Mouse (Mus musculus): ENCODE measurements around the gene Nanos3. TPM values are rescaled to one million over a fixed set of nuclear protein-coding genes. Genes with fewer than 3 reads are reported as not detected.

The Nanos3 gene
- polyA plus RNA-seq, 1 experiment from 2014 or later = 6.8 TPM

- H3K4me2 ChIP-seq (ENCODE audit: low read length) = peak overlapping the region; percentile 83
- peak overlapping the region; percentile 56 for H3K9ac ChIP-seq (ENCODE audit: low read depth, low read length)
- no peaks in the 10 kb centered on the region for H3K9me3 ChIP-seq (ENCODE audit: control insufficient read depth, low read length)
- H3K27ac ChIP-seq (ENCODE audit: low read depth, low read length) = peak overlapping the region; percentile 84
- WGBS = 3% methylated on average over 30 of the region's 30 CpGs
- peak overlapping the region; percentile 56 for H3K4me3 ChIP-seq (ENCODE audit: low read length)
- H3K4me1 ChIP-seq (ENCODE audit: control insufficient read depth, insufficient read depth, low read depth, low read length) = peaks cover 26% of the 10 kb centered on the region
- H3K36me3 ChIP-seq (ENCODE audit: control insufficient read depth, insufficient read depth, low read length) = no peaks in the 10 kb centered on the region
- peak; percentile 77 for ATAC-seq
- no peaks in the 10 kb centered on the region for H3K27me3 ChIP-seq (replicated peaks; ENCODE audit: control insufficient read depth, insufficient read depth, low read length)
These were observed 13.1 kb upstream of the Nanos3 start for GRCm38 (mm10) chr8:84197922-84198774.

- H3K9ac ChIP-seq (ENCODE audit: low read depth, low read length) = peak overlapping the region; percentile 59
- WGBS = 3% methylated on average over 43 of the region's 43 CpGs
- no peaks in the 10 kb centered on the region for H3K27me3 ChIP-seq (replicated peaks; ENCODE audit: control insufficient read depth, insufficient read depth, low read length)
- peak; percentile 32 for ATAC-seq
- H3K4me2 ChIP-seq (ENCODE audit: low read length) = peak overlapping the region; percentile 83
- no peaks in the 10 kb centered on the region for H3K36me3 ChIP-seq (ENCODE audit: control insufficient read depth, insufficient read depth, low read length)
- H3K9me3 ChIP-seq (ENCODE audit: control insufficient read depth, low read length) = no peaks in the 10 kb centered on the region
- H3K4me1 ChIP-seq (ENCODE audit: control insufficient read depth, insufficient read depth, low read depth, low read length) = peaks cover 26% of the 10 kb centered on the region
- H3K27ac ChIP-seq (ENCODE audit: low read depth, low read length) = peak overlapping the region; percentile 84
- H3K4me3 ChIP-seq (ENCODE audit: low read length) = peak overlapping the region; percentile 56
These were observed 12.3 kb upstream of the Nanos3 start for GRCm38 (mm10) chr8:84197141-84197921.

- Histone ChIP-seq H3K36me3 (ENCODE audit: control insufficient read depth, insufficient read depth, low read length) (no peaks in the 10 kb centered on the region), H3K4me3 (ENCODE audit: low read length) (no peak overlapping the region), H3K27me3 (replicated peaks; ENCODE audit: control insufficient read depth, insufficient read depth, low read length) (no peaks in the 10 kb centered on the region), H3K4me2 (ENCODE audit: low read length) (no peak overlapping the region), H3K27ac (ENCODE audit: low read depth, low read length) (no peak overlapping the region), H3K9ac (ENCODE audit: low read depth, low read length) (no peak overlapping the region), H3K4me1 (ENCODE audit: control insufficient read depth, insufficient read depth, low read depth, low read length) (peaks cover 15% of the 10 kb centered on the region), H3K9me3 (ENCODE audit: control insufficient read depth, low read length) (no peaks in the 10 kb centered on the region)
- ATAC-seq = no peak
- 76% methylated on average over 3 of the region's 3 CpGs for WGBS
These were observed 9.3 kb upstream of the Nanos3 start for GRCm38 (mm10) chr8:84194224-84194743.

- no peak overlapping the region for H3K4me3 ChIP-seq (ENCODE audit: low read length)
- no peaks in the 10 kb centered on the region for H3K27me3 ChIP-seq (replicated peaks; ENCODE audit: control insufficient read depth, insufficient read depth, low read length)
- no peak overlapping the region for H3K4me2 ChIP-seq (ENCODE audit: low read length)
- no peak overlapping the region for H3K27ac ChIP-seq (ENCODE audit: low read depth, low read length)
- ATAC-seq = no peak
- 91% methylated on average over 5 of the region's 5 CpGs for WGBS
- no peaks in the 10 kb centered on the region for H3K36me3 ChIP-seq (ENCODE audit: control insufficient read depth, insufficient read depth, low read length)
- H3K4me1 ChIP-seq (ENCODE audit: control insufficient read depth, insufficient read depth, low read depth, low read length) = peaks cover 9% of the 10 kb centered on the region
- no peaks in the 10 kb centered on the region for H3K9me3 ChIP-seq (ENCODE audit: control insufficient read depth, low read length)
- H3K9ac ChIP-seq (ENCODE audit: low read depth, low read length) = no peak overlapping the region
These were observed 8.5 kb upstream of the Nanos3 start for GRCm38 (mm10) chr8:84193566-84193965.

- no peak for ATAC-seq
- Histone ChIP-seq H3K36me3 (ENCODE audit: control insufficient read depth, insufficient read depth, low read length) (no peaks in the 10 kb centered on the region), H3K9me3 (ENCODE audit: control insufficient read depth, low read length) (no peaks in the 10 kb centered on the region), H3K9ac (ENCODE audit: low read depth, low read length) (no peak overlapping the region), H3K4me1 (ENCODE audit: control insufficient read depth, insufficient read depth, low read depth, low read length) (peaks cover 5% of the 10 kb centered on the region), H3K4me2 (ENCODE audit: low read length) (no peak overlapping the region), H3K27me3 (replicated peaks; ENCODE audit: control insufficient read depth, insufficient read depth, low read length) (no peaks in the 10 kb centered on the region), H3K27ac (ENCODE audit: low read depth, low read length) (no peak overlapping the region), H3K4me3 (ENCODE audit: low read length) (no peak overlapping the region)
- 82% methylated on average over 4 of the region's 4 CpGs for WGBS
These were observed 8.1 kb upstream of the Nanos3 start for GRCm38 (mm10) chr8:84193161-84193560.

- WGBS = 5% methylated on average over 20 of the region's 33 CpGs
- Histone ChIP-seq H3K9me3 (ENCODE audit: control insufficient read depth, low read length) (no peaks in the 10 kb centered on the region), H3K4me2 (ENCODE audit: low read length) (peak overlapping the region; percentile 41), H3K9ac (ENCODE audit: low read depth, low read length) (peak overlapping the region; percentile 32; the same call in 1 of the 2 replicates), H3K4me1 (ENCODE audit: control insufficient read depth, insufficient read depth, low read depth, low read length) (no peaks in the 10 kb centered on the region), H3K27me3 (replicated peaks; ENCODE audit: control insufficient read depth, insufficient read depth, low read length) (peaks cover 2% of the 10 kb centered on the region; the same call in 1 of the 2 replicates), H3K36me3 (ENCODE audit: control insufficient read depth, insufficient read depth, low read length) (no peaks in the 10 kb centered on the region), H3K27ac (ENCODE audit: low read depth, low read length) (peak overlapping the region; percentile 13; the same call in 1 of the 2 replicates), H3K4me3 (ENCODE audit: low read length) (peak overlapping the region; percentile 14)
- ATAC-seq = peak; percentile 59; the same call in 1 of the 2 replicates
These were observed 7.5 kb upstream of the Nanos3 start for GRCm38 (mm10) chr8:84192555-84192954.

GRCm38 (mm10) chr8:84192023-84192422, 7.0 kb upstream of the Nanos3 start:
- Histone ChIP-seq H3K4me1 (ENCODE audit: control insufficient read depth, insufficient read depth, low read depth, low read length) (peaks cover 1% of the 10 kb centered on the region), H3K27me3 (replicated peaks; ENCODE audit: control insufficient read depth, insufficient read depth, low read length) (peaks cover 2% of the 10 kb centered on the region; the same call in 1 of the 2 replicates), H3K4me3 (ENCODE audit: low read length) (no peak overlapping the region), H3K27ac (ENCODE audit: low read depth, low read length) (peak overlapping the region; percentile 13), H3K9me3 (ENCODE audit: control insufficient read depth, low read length) (no peaks in the 10 kb centered on the region), H3K9ac (ENCODE audit: low read depth, low read length) (no peak overlapping the region), H3K4me2 (ENCODE audit: low read length) (peak overlapping the region; percentile 41; the same call in 1 of the 2 replicates), H3K36me3 (ENCODE audit: control insufficient read depth, insufficient read depth, low read length) (no peaks in the 10 kb centered on the region)
- 33% methylated on average over 13 of the region's 13 CpGs for WGBS
- ATAC-seq = peak; percentile 50

GRCm38 (mm10) chr8:84190191-84190867, 5.3 kb upstream of the Nanos3 start:
- WGBS = 94% methylated on average over 7 of the region's 7 CpGs
- Histone ChIP-seq H3K4me1 (ENCODE audit: control insufficient read depth, insufficient read depth, low read depth, low read length) (peaks cover 7% of the 10 kb centered on the region), H3K9ac (ENCODE audit: low read depth, low read length) (no peak overlapping the region), H3K36me3 (ENCODE audit: control insufficient read depth, insufficient read depth, low read length) (no peaks in the 10 kb centered on the region), H3K4me3 (ENCODE audit: low read length) (no peak overlapping the region), H3K9me3 (ENCODE audit: control insufficient read depth, low read length) (no peaks in the 10 kb centered on the region), H3K4me2 (ENCODE audit: low read length) (no peak overlapping the region), H3K27ac (ENCODE audit: low read depth, low read length) (no peak overlapping the region), H3K27me3 (replicated peaks; ENCODE audit: control insufficient read depth, insufficient read depth, low read length) (peaks cover 2% of the 10 kb centered on the region; the same call in 1 of the 2 replicates)
- ATAC-seq = no peak

Data from hindbrain, embryonic 16.5 days (tissue).